ENCODE assay signal across 8 mouse cellular contexts in the genomic region with DNA sequence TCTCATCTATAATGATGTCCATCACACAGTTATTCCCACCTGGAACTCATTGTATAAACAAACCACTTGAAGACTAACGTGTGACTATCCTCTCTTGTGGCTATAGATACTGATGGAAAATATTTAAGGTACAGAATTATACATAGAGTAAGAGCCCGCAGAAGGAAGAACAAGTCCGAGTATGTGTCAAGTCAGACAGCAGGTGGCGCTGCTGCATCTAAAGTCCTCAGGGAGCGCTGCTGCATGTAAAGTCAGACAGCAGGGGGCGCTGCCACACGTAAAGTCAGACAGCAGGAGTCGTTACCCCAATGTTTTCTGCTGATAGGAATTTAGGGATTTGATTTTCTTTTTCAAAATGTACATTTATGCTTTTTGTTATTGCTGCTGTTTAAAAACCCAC. TPM values are rescaled to one million over a fixed set of nuclear protein-coding genes. Genes with fewer than 3 reads are reported as not detected.
A peak's percentile ranks its signal among the peaks of the same experiment; 100 is the strongest.
DNase-seq lines count a peak whose midpoint lies in the region; ATAC-seq lines count a peak whose summit lies in the region.

No protein-coding gene starts in this region.

- H3K9me3 ChIP-seq in heart, embryonic 11.5 days (replicated peaks; ENCODE audit: control insufficient read depth, low read length), result no peaks in the 10 kb centered on the region
- no peaks in the 10 kb centered on the region for H3K9me3 ChIP-seq in forebrain, embryonic 14.5 days (replicated peaks; ENCODE audit: control insufficient read depth, low read length)
- no peaks in the 10 kb centered on the region for H3K9me3 ChIP-seq in hindbrain, embryonic 15.5 days
- no peaks in the 10 kb centered on the region for H3K9me3 ChIP-seq in midbrain, embryonic 13.5 days

- no peaks in the 10 kb centered on the region for H3K4me1 ChIP-seq in heart, embryonic 11.5 days (ENCODE audit: control insufficient read depth, insufficient read depth, low read length)
- no peaks in the 10 kb centered on the region for H3K4me1 ChIP-seq in forebrain, embryonic 14.5 days (ENCODE audit: control insufficient read depth, insufficient read depth, low read length)
- H3K4me1 ChIP-seq in hindbrain, embryonic 15.5 days (replicated peaks), result no peaks in the 10 kb centered on the region
- no peaks in the 10 kb centered on the region for H3K4me1 ChIP-seq in midbrain, embryonic 13.5 days (replicated peaks)

- H3K27me3 ChIP-seq in heart, embryonic 11.5 days (ENCODE audit: control insufficient read depth, insufficient read depth, low read length), result peaks cover 6% of the 10 kb centered on the region; the same call in 1 of the 2 replicates
- no peaks in the 10 kb centered on the region for H3K27me3 ChIP-seq in forebrain, embryonic 14.5 days (replicated peaks; ENCODE audit: control insufficient read depth, insufficient read depth, low read length)
- H3K27me3 ChIP-seq in hindbrain, embryonic 15.5 days, result no peaks in the 10 kb centered on the region
- no peaks in the 10 kb centered on the region for H3K27me3 ChIP-seq in midbrain, embryonic 13.5 days

- no peak overlapping the region for H3K27ac ChIP-seq in heart, embryonic 11.5 days (ENCODE audit: low read depth, low read length)
- H3K27ac ChIP-seq in forebrain, embryonic 14.5 days (ENCODE audit: low read depth, low read length), result no peak overlapping the region
- no peak overlapping the region for H3K27ac ChIP-seq in hindbrain, embryonic 15.5 days (replicated peaks)
- no peak overlapping the region for H3K27ac ChIP-seq in midbrain, embryonic 13.5 days

- peak; percentile 80 to 93 for DNase-seq in heart, adult 18-20 months
- peak; percentile 88 for DNase-seq in c-Kit-positive CD71-positive TER-119-negative erythroid progenitor cells, embryonic 14.5 days (ENCODE audit: low read depth)
- peak; percentile 95 for DNase-seq in forebrain, embryonic 14.5 days (ENCODE audit: low spot score)
- peak; percentile 67 to 74 for DNase-seq in left cerebral cortex, adult 8-10 months (ENCODE audit: low spot score in 2 of 2)
- DNase-seq in spleen, postnatal 14 days (ENCODE audit: low spot score in 2 of 2), result peak; percentile 69 to 85

- no peak for ATAC-seq in heart, embryonic 11.5 days (replicated peaks; ENCODE audit: insufficient number of reproducible peaks, low FRiP score, low TSS enrichment)
- ATAC-seq in forebrain, embryonic 14.5 days, result 0 out of 2 replicates have a peak, but pooled peaks have one; percentile 60
- peak; percentile 37; the same call in 1 of the 2 replicates for ATAC-seq in hindbrain, embryonic 15.5 days (ENCODE audit: low FRiP score, low read depth)
- peak; percentile 65 for ATAC-seq in midbrain, embryonic 13.5 days

- no peak overlapping the region for H3K4me3 ChIP-seq in heart, embryonic 11.5 days (ENCODE audit: low read depth, low read length)
- no peak overlapping the region for H3K4me3 ChIP-seq in forebrain, embryonic 14.5 days (ENCODE audit: low read depth, low read length)
- H3K4me3 ChIP-seq in hindbrain, embryonic 15.5 days, result no peak overlapping the region
- no peak overlapping the region for H3K4me3 ChIP-seq in midbrain, embryonic 13.5 days (replicated peaks)

- 11% methylated on average over 8 of the region's 8 CpGs for WGBS in heart, embryonic 11.5 days (ENCODE audit: insufficient replicate concordance)
- 6% methylated on average over 8 of the region's 8 CpGs for WGBS in forebrain, embryonic 14.5 days
- 7% methylated on average over 8 of the region's 8 CpGs for WGBS in hindbrain, embryonic 15.5 days
- 7% methylated on average over 8 of the region's 8 CpGs for WGBS in midbrain, embryonic 13.5 days

- H3K36me3 ChIP-seq in heart, embryonic 11.5 days (ENCODE audit: control insufficient read depth, insufficient read depth, low read length), result no peaks in the 10 kb centered on the region
- no peaks in the 10 kb centered on the region for H3K36me3 ChIP-seq in forebrain, embryonic 14.5 days (ENCODE audit: control insufficient read depth, insufficient read depth, low read length)
- H3K36me3 ChIP-seq in hindbrain, embryonic 15.5 days, result no peaks in the 10 kb centered on the region
- H3K36me3 ChIP-seq in midbrain, embryonic 13.5 days, result no peaks in the 10 kb centered on the region

- H3K9ac ChIP-seq in heart, embryonic 11.5 days (ENCODE audit: low read depth, low read length), result no peak overlapping the region
- no peak overlapping the region for H3K9ac ChIP-seq in forebrain, embryonic 14.5 days (ENCODE audit: low read length)
- H3K9ac ChIP-seq in hindbrain, embryonic 15.5 days, result no peak overlapping the region
- no peak overlapping the region for H3K9ac ChIP-seq in midbrain, embryonic 13.5 days (replicated peaks)

- H3K4me2 ChIP-seq in heart, embryonic 11.5 days, result no peak overlapping the region
- no peak overlapping the region for H3K4me2 ChIP-seq in forebrain, embryonic 14.5 days (ENCODE audit: low read length)
- no peak overlapping the region for H3K4me2 ChIP-seq in hindbrain, embryonic 15.5 days
- no peak overlapping the region for H3K4me2 ChIP-seq in midbrain, embryonic 13.5 days (replicated peaks)

RNA-seq across cellular contexts. Expression of a gene that starts 5.4 kb away (rescaled TPM):
- not detected for total RNA-seq in heart, adult 18-20 months (2021)
- polyA plus RNA-seq in heart, embryonic 11.5 days (2014; fragmentation: Nextera tagmentation; extraction: Ambion mirVana), result 0.21 TPM in 1 of 2 replicates, not detected in the other
- not detected in 2 replicates for polyA plus RNA-seq in forebrain, embryonic 14.5 days (2014; fragmentation: Nextera tagmentation; extraction: Ambion mirVana)
- not detected in 2 replicates for polyA plus RNA-seq in hindbrain, embryonic 15.5 days (2015; fragmentation: Nextera tagmentation; extraction: Ambion mirVana)
- 10 to 100 TPM; 16.9 to 18.5 (median 18.1) TPM for total RNA-seq in left cerebral cortex, adult 8-10 months (2022)
- polyA plus RNA-seq in midbrain, embryonic 13.5 days (2015; fragmentation: Nextera tagmentation; extraction: Ambion mirVana), result not detected in 2 replicates

RNA-seq across cellular contexts. Expression of a gene that starts 42.4 kb away (rescaled TPM):
- total RNA-seq in heart, adult 18-20 months (2021), result not detected
- polyA plus RNA-seq in heart, embryonic 11.5 days (2014; fragmentation: Nextera tagmentation; extraction: Ambion mirVana), result not detected in 2 replicates
- polyA plus RNA-seq in forebrain, embryonic 14.5 days (2014; fragmentation: Nextera tagmentation; extraction: Ambion mirVana), result 0.09 TPM in 1 of 2 replicates, not detected in the other
- not detected in 2 replicates for polyA plus RNA-seq in hindbrain, embryonic 15.5 days (2015; fragmentation: Nextera tagmentation; extraction: Ambion mirVana)
- total RNA-seq in left cerebral cortex, adult 8-10 months (2022), result not detected
- 0.13 and 0.26 TPM in 2 replicates for polyA plus RNA-seq in midbrain, embryonic 13.5 days (2015; fragmentation: Nextera tagmentation; extraction: Ambion mirVana)
